Mouse (Mus musculus) hindbrain, embryonic 12.5 days (tissue): ENCODE results near the gene Rasl10a. TPM values are rescaled to one million over a fixed set of nuclear protein-coding genes. Genes with fewer than 3 reads are reported as not detected.
"Not testable (repeated sequence)": the region's sequence is repeated elsewhere in the genome, so short reads cannot be mapped to it uniquely, and the experiment has no call there.

Source experiments
- ATAC-seq: fragments of 200-750 bp; cut with Nextera tagmentation; 2 replicates; pipeline ENCODE4 v1.8.0; 2017; ENCODE audit warnings: moderate TSS enrichment; ENCODE audit not compliant: low FRiP score
- H3K27ac ChIP-seq: fragments of 300-500 bp; sonication (generic); 2 replicates; pipeline ENCODE4 v1.5.1; 2016; ENCODE audit warnings: mild to moderate bottlenecking
- H3K27me3 ChIP-seq: fragments of 300-500 bp; sonication (generic); 2 replicates; pipeline ENCODE4 v1.6.1; 2016; ENCODE audit warnings: mild to moderate bottlenecking
- H3K36me3 ChIP-seq: fragments of 300-500 bp; sonication (generic); 2 replicates; pipeline ENCODE4 v1.6.1; 2016; ENCODE audit warnings: mild to moderate bottlenecking
- H3K4me1 ChIP-seq: fragments of 300-500 bp; sonication (generic); 2 replicates; pipeline ENCODE4 v1.6.1; 2016
- H3K4me2 ChIP-seq: fragments of 300-500 bp; sonication (generic); replicated peaks from 2 replicates; pipeline ENCODE4 v1.6.1; 2016; ENCODE audit warnings: mild to moderate bottlenecking
- H3K4me3 ChIP-seq: fragments of 300-500 bp; sonication (generic); 2 replicates; pipeline ENCODE4 v1.5.1; 2016; ENCODE audit warnings: mild to moderate bottlenecking
- H3K9ac ChIP-seq: fragments of 300-500 bp; sonication (generic); 2 replicates; pipeline ENCODE4 v1.6.1; 2016; ENCODE audit warnings: mild to moderate bottlenecking, moderate library complexity
- H3K9me3 ChIP-seq: fragments of 300-500 bp; sonication (generic); replicated peaks from 2 replicates; pipeline ENCODE4 v1.6.1; 2016; ENCODE audit warnings: mild to moderate bottlenecking
- WGBS: fragments of 180-500 bp; shearing (Covaris S2); methylation state at CpG from one replicate; pipeline ENCODE4 v1.1.7; 2016; 5-methylcytosine and 5-hydroxymethylcytosine counted together
- polyA plus RNA-seq: library from polyadenylated mRNA; unstranded; fragments of >200 nt; fragmentation: Nextera tagmentation; extraction: Ambion mirVana; gene quantifications from 2 replicates; pipeline ENCODE4 v1.2.1, GENCODE M21; 2016

Rasl10a gene
- polyA plus RNA-seq, 1 experiment from 2014 or later = 0.96 TPM

- H3K36me3 ChIP-seq = peaks cover 18% of the 10 kb centered on the region
- peak overlapping the region; percentile 76 for H3K9ac ChIP-seq
- 0 out of 2 replicates have a peak, but pooled peaks have one; percentile 4 for ATAC-seq
- H3K4me3 ChIP-seq = peak overlapping the region; percentile 73
- H3K4me2 ChIP-seq = peak overlapping the region; percentile 86
- peaks cover 54% of the 10 kb centered on the region for H3K27me3 ChIP-seq
- no peak overlapping the region for H3K27ac ChIP-seq
- no peaks in the 10 kb centered on the region for H3K9me3 ChIP-seq
- 17% methylated on average over 38 of the region's 38 CpGs for WGBS
- H3K4me1 ChIP-seq = peaks cover 47% of the 10 kb centered on the region
Observed at GRCm38 (mm10) chr11:5064282-5065055, 6.5 kb downstream of the Rasl10a start.

- Histone ChIP-seq H3K4me3 (peak within 1 kb of the TSS; percentile 73), H3K9ac (peak within 1 kb of the TSS; percentile 76), H3K9me3 (no peaks in the 10 kb centered on the region), H3K27me3 (peaks cover 47% of the 10 kb centered on the region), H3K4me1 (peaks cover 43% of the 10 kb centered on the region), H3K4me2 (peak within 1 kb of the TSS; percentile 86), H3K27ac (no peak within 1 kb of the TSS; the same call in 1 of the 2 replicates), H3K36me3 (peaks cover 23% of the 10 kb centered on the region)
- 1% methylated on average over 48 of the region's 50 CpGs for WGBS
- ATAC-seq = peak; percentile 85
Observed at GRCm38 (mm10) chr11:5065056-5065821, 7.3 kb downstream of the Rasl10a start, which contains the start of gene Gas2l1. Gene Gas2l1 (minus strand): TSS chr11:5065327.

- Histone ChIP-seq H3K9ac (no peak overlapping the region), H3K27ac (no peak overlapping the region), H3K27me3 (peaks cover 28% of the 10 kb centered on the region), H3K36me3 (peaks cover 41% of the 10 kb centered on the region), H3K4me2 (no peak overlapping the region), H3K4me1 (peaks cover 27% of the 10 kb centered on the region), H3K9me3 (no peaks in the 10 kb centered on the region), H3K4me3 (no peak overlapping the region)
- no peak for ATAC-seq
Observed at GRCm38 (mm10) chr11:5067063-5067462, 9.1 kb downstream of the Rasl10a start.

GRCm38 (mm10) chr11:5068126-5068971, 10.4 kb downstream of the Rasl10a start:
- 82% methylated on average over 9 of the region's 9 CpGs for WGBS
- no peak overlapping the region for H3K4me3 ChIP-seq
- no peak overlapping the region for H3K9ac ChIP-seq
- peaks cover 15% of the 10 kb centered on the region for H3K27me3 ChIP-seq
- no peaks in the 10 kb centered on the region for H3K9me3 ChIP-seq
- no peak overlapping the region for H3K27ac ChIP-seq
- no peak for ATAC-seq
- H3K36me3 ChIP-seq = peaks cover 54% of the 10 kb centered on the region
- no peak overlapping the region for H3K4me2 ChIP-seq
- H3K4me1 ChIP-seq = peaks cover 16% of the 10 kb centered on the region

- Histone ChIP-seq H3K27me3 (no peaks in the 10 kb centered on the region), H3K9ac (no peak overlapping the region), H3K4me2 (no peak overlapping the region), H3K4me1 (no peaks in the 10 kb centered on the region), H3K27ac (no peak overlapping the region), H3K4me3 (no peak overlapping the region), H3K9me3 (no peaks in the 10 kb centered on the region), H3K36me3 (peaks cover 73% of the 10 kb centered on the region)
- WGBS = 80% methylated on average over 4 of the region's 4 CpGs
- ATAC-seq = no peak
Observed at GRCm38 (mm10) chr11:5074882-5075281, 17.0 kb downstream of the Rasl10a start.

- Histone ChIP-seq H3K4me3 (no peak overlapping the region), H3K4me1 (no peaks in the 10 kb centered on the region), H3K27me3 (no peaks in the 10 kb centered on the region), H3K36me3 (peaks cover 69% of the 10 kb centered on the region), H3K27ac (no peak overlapping the region), H3K4me2 (no peak overlapping the region), H3K9ac (no peak overlapping the region), H3K9me3 (no peaks in the 10 kb centered on the region)
- no peak for ATAC-seq
Observed at GRCm38 (mm10) chr11:5075760-5076159, 17.8 kb downstream of the Rasl10a start.

GRCm38 (mm10) chr11:5076843-5077242, 18.9 kb downstream of the Rasl10a start:
- peaks cover 64% of the 10 kb centered on the region for H3K36me3 ChIP-seq
- H3K4me2 ChIP-seq, ATAC-seq, H3K9ac ChIP-seq, H3K27ac ChIP-seq, H3K9me3 ChIP-seq, H3K4me1 ChIP-seq, H3K27me3 ChIP-seq, H3K4me3 ChIP-seq: not testable (repeated sequence)
- WGBS = 95% methylated on average over 4 of the region's 5 CpGs

GRCm38 (mm10) chr11:5089147-5089546, 31.2 kb downstream of the Rasl10a start:
- no peak overlapping the region for H3K4me2 ChIP-seq
- ATAC-seq = no peak
- peaks cover 76% of the 10 kb centered on the region for H3K36me3 ChIP-seq
- 0 out of 2 replicates have a peak, but pooled peaks cover under 1% of the 10 kb centered on the region for H3K4me1 ChIP-seq
- H3K9ac ChIP-seq = no peak overlapping the region
- no peak overlapping the region for H3K4me3 ChIP-seq
- H3K9me3 ChIP-seq = no peaks in the 10 kb centered on the region
- no peaks in the 10 kb centered on the region for H3K27me3 ChIP-seq
- WGBS = 93% methylated on average over 1 of the region's 1 CpGs
- H3K27ac ChIP-seq = no peak overlapping the region

- Histone ChIP-seq H3K4me2 (no peak overlapping the region), H3K4me1 (peaks cover 11% of the 10 kb centered on the region), H3K9ac (no peak overlapping the region), H3K9me3 (no peaks in the 10 kb centered on the region), H3K36me3 (peaks cover 51% of the 10 kb centered on the region), H3K27me3 (no peaks in the 10 kb centered on the region), H3K27ac (no peak overlapping the region), H3K4me3 (no peak overlapping the region)
- ATAC-seq = no peak
- 60% methylated on average over 2 of the region's 2 CpGs for WGBS
Observed at GRCm38 (mm10) chr11:5091706-5092105, 33.8 kb downstream of the Rasl10a start.

- WGBS = 86% methylated on average over 5 of the region's 5 CpGs
- Histone ChIP-seq H3K4me2 (0 out of 2 replicates have a peak overlapping the region, but pooled peaks have one; percentile 74), H3K4me3 (0 out of 2 replicates have a peak overlapping the region, but pooled peaks have one; percentile 8), H3K27ac (0 out of 2 replicates have a peak overlapping the region, but pooled peaks have one; percentile 23), H3K9me3 (no peaks in the 10 kb centered on the region), H3K36me3 (peaks cover 15% of the 10 kb centered on the region), H3K9ac (no peak overlapping the region), H3K4me1 (peaks cover 28% of the 10 kb centered on the region), H3K27me3 (no peaks in the 10 kb centered on the region)
- no peak for ATAC-seq
Observed at GRCm38 (mm10) chr11:5095877-5096276, 37.9 kb downstream of the Rasl10a start.

GRCm38 (mm10) chr11:5096480-5097020, 38.6 kb downstream of the Rasl10a start:
- ATAC-seq = no peak
- H3K4me1 ChIP-seq = peaks cover 32% of the 10 kb centered on the region

More at GRCm38 (mm10) chr11:5096480-5097020, 38.6 kb downstream of the Rasl10a start:
- H3K27ac ChIP-seq = no peak overlapping the region
- WGBS = 80% methylated on average over 8 of the region's 8 CpGs
- no peaks in the 10 kb centered on the region for H3K9me3 ChIP-seq
- H3K27me3 ChIP-seq = no peaks in the 10 kb centered on the region
- peaks cover 10% of the 10 kb centered on the region for H3K36me3 ChIP-seq
- H3K9ac ChIP-seq = peak overlapping the region; percentile 99
- H3K4me3 ChIP-seq = peak overlapping the region; percentile 93
- peak overlapping the region; percentile 74 for H3K4me2 ChIP-seq
